Mouse (Mus musculus): ENCODE results near the gene Mrps27. TPM values are rescaled to one million over a fixed set of nuclear protein-coding genes. Genes with fewer than 3 reads are reported as not detected.

Mrps27 gene
- polyA plus RNA-seq, 1 experiment from 2014 or later = 44.3 TPM

DNA sequence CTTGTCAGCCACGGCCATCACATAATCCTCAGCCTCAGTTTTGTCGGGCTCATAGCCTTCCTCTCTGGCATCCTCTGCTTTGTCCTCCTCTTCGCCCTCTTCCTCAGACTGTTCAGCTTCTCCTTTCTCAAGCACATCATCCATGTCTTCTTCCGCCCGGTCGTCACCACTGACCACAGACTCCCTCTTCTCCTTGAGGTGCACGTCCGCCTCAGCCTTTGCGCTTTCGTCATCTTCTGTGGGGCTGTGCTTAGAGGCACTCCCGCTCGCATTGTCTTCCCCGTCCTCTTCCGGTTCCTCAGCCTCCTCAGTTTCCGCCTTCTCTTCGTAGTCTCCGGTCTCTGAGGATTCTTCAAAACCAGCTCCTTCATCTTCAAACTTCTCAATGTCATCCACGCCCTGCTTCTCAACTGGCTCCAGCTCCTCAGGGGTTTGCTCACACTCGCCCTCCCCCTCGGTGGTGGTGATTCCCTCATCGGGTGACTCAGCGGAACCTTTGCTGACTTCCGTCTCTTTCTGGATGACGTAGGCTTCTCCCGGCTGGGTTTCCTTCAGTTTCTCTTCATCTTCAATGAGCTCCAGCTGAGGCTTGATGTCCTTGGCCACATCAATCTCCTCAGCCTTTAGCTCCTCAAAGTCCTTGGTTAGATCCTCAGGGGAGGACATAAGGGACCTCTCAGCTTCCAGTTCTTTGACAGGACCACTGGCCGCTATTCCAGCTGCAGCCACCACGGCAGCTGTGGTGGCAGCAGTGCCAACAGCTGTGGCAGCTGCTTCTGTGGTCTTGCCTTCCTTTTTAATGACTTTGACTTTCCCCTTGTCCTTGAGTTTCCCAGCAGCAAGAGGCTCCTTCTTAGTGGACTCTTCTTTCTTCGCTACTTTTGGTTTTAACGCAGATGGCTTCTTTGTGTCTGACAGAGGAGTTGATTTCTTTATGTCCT lies 88.8 kb downstream of the Mrps27 start:
- Histone ChIP-seq H3K4me3 (no peak overlapping the region), H3K9ac (no peak overlapping the region), H3K27ac (no peak overlapping the region), H3K36me3 (no peaks in the 10 kb centered on the region), H3K9me3 (replicated peaks) (no peaks in the 10 kb centered on the region), H3K27me3 (replicated peaks) (no peaks in the 10 kb centered on the region), H3K4me2 (no peak overlapping the region), H3K4me1 (no peaks in the 10 kb centered on the region)
- 73% methylated on average over 29 of the region's 29 CpGs for WGBS (ENCODE audit: insufficient replicate concordance)
- ATAC-seq = no peak

DNA sequence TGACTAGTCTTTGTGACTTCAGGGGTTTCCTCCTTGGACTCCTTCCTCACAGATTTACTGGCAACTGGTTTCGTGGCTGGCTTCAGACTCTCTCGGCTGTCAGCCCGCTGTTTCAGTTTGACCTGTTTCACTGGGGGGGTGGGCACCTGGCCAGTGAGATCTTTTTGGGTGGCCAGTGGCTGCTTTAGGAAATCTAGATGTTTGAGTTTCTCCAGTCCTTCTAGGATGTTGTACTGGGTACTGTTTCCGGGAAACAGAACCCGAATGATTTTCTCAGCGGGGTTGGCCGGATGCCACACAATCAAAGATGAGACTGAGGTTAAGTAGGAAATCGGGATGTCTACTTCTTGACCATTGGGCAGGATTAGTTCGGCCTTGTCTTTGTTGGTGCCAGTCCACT lies 89.9 kb downstream of the Mrps27 start:
- ATAC-seq = no peak
- no peak overlapping the region for H3K27ac ChIP-seq
- H3K9me3 ChIP-seq (replicated peaks) = no peaks in the 10 kb centered on the region
- H3K4me2 ChIP-seq = no peak overlapping the region
- no peaks in the 10 kb centered on the region for H3K36me3 ChIP-seq
- no peaks in the 10 kb centered on the region for H3K27me3 ChIP-seq (replicated peaks)
- WGBS (ENCODE audit: insufficient replicate concordance) = 77% methylated on average over 9 of the region's 9 CpGs
- no peaks in the 10 kb centered on the region for H3K4me1 ChIP-seq
- H3K4me3 ChIP-seq = no peak overlapping the region
- no peak overlapping the region for H3K9ac ChIP-seq

- Histone ChIP-seq H3K36me3 (no peaks in the 10 kb centered on the region), H3K4me1 (no peaks in the 10 kb centered on the region), H3K4me3 (no peak overlapping the region), H3K9me3 (replicated peaks) (no peaks in the 10 kb centered on the region), H3K9ac (no peak overlapping the region), H3K27me3 (replicated peaks) (no peaks in the 10 kb centered on the region), H3K4me2 (no peak overlapping the region), H3K27ac (no peak overlapping the region)
- ATAC-seq = no peak
Observed at GRCm38 (mm10) chr13:99437051-99437450, 92.5 kb downstream of the Mrps27 start.

- H3K36me3 ChIP-seq = no peaks in the 10 kb centered on the region
- no peak overlapping the region for H3K27ac ChIP-seq
- H3K9me3 ChIP-seq (replicated peaks) = no peaks in the 10 kb centered on the region
- H3K4me1 ChIP-seq = no peaks in the 10 kb centered on the region
- H3K4me2 ChIP-seq = no peak overlapping the region
- no peaks in the 10 kb centered on the region; the same call in 1 of the 2 replicates for H3K27me3 ChIP-seq (replicated peaks)
- no peak overlapping the region for H3K4me3 ChIP-seq
- 78% methylated on average over 5 of the region's 5 CpGs for WGBS (ENCODE audit: insufficient replicate concordance)
- no peak overlapping the region for H3K9ac ChIP-seq
- no peak for ATAC-seq
Observed at GRCm38 (mm10) chr13:99439357-99439756, 94.8 kb downstream of the Mrps27 start.

- H3K9me3 ChIP-seq (replicated peaks) = no peaks in the 10 kb centered on the region
- no peaks in the 10 kb centered on the region for H3K36me3 ChIP-seq
- no peak overlapping the region for H3K4me3 ChIP-seq
- H3K9ac ChIP-seq = no peak overlapping the region
- H3K4me2 ChIP-seq = no peak overlapping the region
- no peaks in the 10 kb centered on the region for H3K4me1 ChIP-seq
- H3K27ac ChIP-seq = no peak overlapping the region
- H3K27me3 ChIP-seq (replicated peaks) = no peaks in the 10 kb centered on the region; the same call in 1 of the 2 replicates
- 70% methylated on average over 2 of the region's 2 CpGs for WGBS (ENCODE audit: insufficient replicate concordance)
- no peak for ATAC-seq
Observed at GRCm38 (mm10) chr13:99440228-99440627, 95.6 kb downstream of the Mrps27 start.

- Histone ChIP-seq H3K4me3 (no peak overlapping the region), H3K27me3 (replicated peaks) (no peaks in the 10 kb centered on the region; the same call in 1 of the 2 replicates), H3K27ac (no peak overlapping the region), H3K4me1 (no peaks in the 10 kb centered on the region), H3K9ac (no peak overlapping the region), H3K4me2 (no peak overlapping the region), H3K36me3 (no peaks in the 10 kb centered on the region), H3K9me3 (replicated peaks) (no peaks in the 10 kb centered on the region)
- 71% methylated on average over 18 of the region's 18 CpGs for WGBS (ENCODE audit: insufficient replicate concordance)
- no peak for ATAC-seq
Observed at GRCm38 (mm10) chr13:99441700-99442433, 97.3 kb downstream of the Mrps27 start.

GRCm38 (mm10) chr13:99442434-99443249 lies 98.1 kb downstream of the Mrps27 start:
- Histone ChIP-seq H3K27me3 (replicated peaks) (no peaks in the 10 kb centered on the region; the same call in 1 of the 2 replicates), H3K4me2 (no peak overlapping the region), H3K9ac (no peak overlapping the region), H3K4me1 (no peaks in the 10 kb centered on the region), H3K36me3 (no peaks in the 10 kb centered on the region), H3K27ac (no peak overlapping the region), H3K4me3 (no peak overlapping the region), H3K9me3 (replicated peaks) (no peaks in the 10 kb centered on the region)
- 73% methylated on average over 12 of the region's 12 CpGs for WGBS (ENCODE audit: insufficient replicate concordance)
- no peak for ATAC-seq

DNA sequence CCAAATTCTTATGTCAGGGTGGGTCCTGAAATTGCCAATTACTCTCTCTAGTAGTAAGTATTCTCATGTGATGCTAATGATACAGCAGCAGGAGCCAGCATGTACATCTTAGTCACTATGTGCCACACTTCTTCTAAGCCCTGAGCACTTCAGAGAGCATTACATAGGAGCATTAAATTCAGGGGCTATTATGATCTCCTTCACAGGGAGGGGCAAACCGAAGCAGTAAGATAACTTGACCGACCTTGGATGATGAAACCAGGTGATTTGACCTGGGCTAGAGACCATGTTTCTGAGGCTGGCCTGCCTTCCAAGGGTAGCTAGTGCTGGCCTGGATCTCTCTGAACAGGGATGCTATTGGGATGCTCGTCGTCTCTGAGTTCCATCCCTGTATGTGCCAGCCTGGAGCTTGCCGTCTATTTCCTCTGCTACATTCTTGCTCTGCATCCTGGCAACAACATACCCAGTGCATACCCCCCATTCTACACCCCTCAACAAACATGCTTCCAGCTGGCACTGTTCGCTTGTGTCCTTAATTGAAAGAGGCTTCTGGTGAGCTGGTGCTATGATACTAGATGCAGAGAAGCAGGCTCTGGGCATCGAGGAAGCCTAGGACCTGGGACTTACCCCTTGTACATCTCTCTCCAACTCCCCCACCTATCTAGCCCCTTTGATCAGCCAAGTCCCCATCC lies 99.0 kb downstream of the Mrps27 start:
- Histone ChIP-seq H3K36me3 (no peaks in the 10 kb centered on the region), H3K4me2 (no peak overlapping the region), H3K4me3 (no peak overlapping the region), H3K27ac (no peak overlapping the region), H3K27me3 (replicated peaks) (no peaks in the 10 kb centered on the region; the same call in 1 of the 2 replicates), H3K4me1 (no peaks in the 10 kb centered on the region), H3K9me3 (replicated peaks) (no peaks in the 10 kb centered on the region), H3K9ac (no peak overlapping the region)
- no peak for ATAC-seq
- 73% methylated on average over 7 of the region's 7 CpGs for WGBS (ENCODE audit: insufficient replicate concordance)

GRCm38 (mm10) chr13:99444431-99444871 lies 99.9 kb downstream of the Mrps27 start:
- no peak overlapping the region for H3K9ac ChIP-seq
- H3K4me3 ChIP-seq = no peak overlapping the region
- no peaks in the 10 kb centered on the region for H3K4me1 ChIP-seq
- no peaks in the 10 kb centered on the region for H3K36me3 ChIP-seq
- H3K4me2 ChIP-seq = no peak overlapping the region
- ATAC-seq = no peak
- WGBS (ENCODE audit: insufficient replicate concordance) = 25% methylated on average over 10 of the region's 10 CpGs
- no peaks in the 10 kb centered on the region for H3K9me3 ChIP-seq (replicated peaks)
- H3K27me3 ChIP-seq (replicated peaks) = no peaks in the 10 kb centered on the region; the same call in 1 of the 2 replicates
- H3K27ac ChIP-seq = no peak overlapping the region

GRCm38 (mm10) chr13:99444880-99445279 lies 100.3 kb downstream of the Mrps27 start:
- H3K27me3 ChIP-seq (replicated peaks) = no peaks in the 10 kb centered on the region; the same call in 1 of the 2 replicates
- 8% methylated on average over 6 of the region's 6 CpGs for WGBS (ENCODE audit: insufficient replicate concordance)
- H3K9ac ChIP-seq = no peak overlapping the region
- no peaks in the 10 kb centered on the region for H3K4me1 ChIP-seq
- H3K36me3 ChIP-seq = no peaks in the 10 kb centered on the region
- no peaks in the 10 kb centered on the region for H3K9me3 ChIP-seq (replicated peaks)
- H3K4me3 ChIP-seq = no peak overlapping the region
- H3K27ac ChIP-seq = no peak overlapping the region
- no peak overlapping the region for H3K4me2 ChIP-seq
- ATAC-seq = no peak

GRCm38 (mm10) chr13:99447002-99447401 lies 102.4 kb downstream of the Mrps27 start:
- Histone ChIP-seq H3K4me1 (no peaks in the 10 kb centered on the region), H3K27me3 (replicated peaks) (no peaks in the 10 kb centered on the region; the same call in 1 of the 2 replicates), H3K27ac (no peak overlapping the region), H3K4me2 (no peak overlapping the region), H3K4me3 (no peak overlapping the region), H3K36me3 (no peaks in the 10 kb centered on the region), H3K9ac (no peak overlapping the region), H3K9me3 (replicated peaks) (no peaks in the 10 kb centered on the region)
- 73% methylated on average over 7 of the region's 7 CpGs for WGBS (ENCODE audit: insufficient replicate concordance)
- ATAC-seq = no peak
